Mouse (Mus musculus): ENCODE data around the gene Klrb1c.
A peak's percentile ranks its signal among the peaks of the same experiment; 100 is the strongest.
"Not testable (repeated sequence)": the region's sequence is repeated elsewhere in the genome, so short reads cannot be mapped to it uniquely, and the experiment has no call there.

The Klrb1c gene

DNA sequence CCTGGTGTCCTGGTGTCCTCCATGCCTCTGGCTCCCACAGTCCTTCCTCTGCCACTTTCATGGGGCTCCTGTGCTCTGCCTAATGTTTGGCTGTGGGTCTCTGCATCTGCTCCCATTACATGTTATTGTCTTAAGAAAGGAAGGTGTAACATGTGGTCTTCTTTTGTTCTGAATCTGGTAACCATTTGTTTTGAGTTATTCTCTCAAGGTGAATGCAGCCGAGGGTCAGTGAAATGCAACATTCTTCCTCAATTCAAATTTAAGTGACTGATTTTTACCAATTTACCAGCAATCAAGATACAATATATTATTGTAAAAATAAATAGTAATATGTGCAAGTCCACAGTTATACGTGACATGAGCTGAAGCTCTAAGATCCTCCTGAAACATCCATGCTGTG, at the start of gene Klrb1c:
Klrb1c (minus strand) TSS at position 101 of the 400 bp plus-strand sequence.
- DNase-seq = no peak

DNA sequence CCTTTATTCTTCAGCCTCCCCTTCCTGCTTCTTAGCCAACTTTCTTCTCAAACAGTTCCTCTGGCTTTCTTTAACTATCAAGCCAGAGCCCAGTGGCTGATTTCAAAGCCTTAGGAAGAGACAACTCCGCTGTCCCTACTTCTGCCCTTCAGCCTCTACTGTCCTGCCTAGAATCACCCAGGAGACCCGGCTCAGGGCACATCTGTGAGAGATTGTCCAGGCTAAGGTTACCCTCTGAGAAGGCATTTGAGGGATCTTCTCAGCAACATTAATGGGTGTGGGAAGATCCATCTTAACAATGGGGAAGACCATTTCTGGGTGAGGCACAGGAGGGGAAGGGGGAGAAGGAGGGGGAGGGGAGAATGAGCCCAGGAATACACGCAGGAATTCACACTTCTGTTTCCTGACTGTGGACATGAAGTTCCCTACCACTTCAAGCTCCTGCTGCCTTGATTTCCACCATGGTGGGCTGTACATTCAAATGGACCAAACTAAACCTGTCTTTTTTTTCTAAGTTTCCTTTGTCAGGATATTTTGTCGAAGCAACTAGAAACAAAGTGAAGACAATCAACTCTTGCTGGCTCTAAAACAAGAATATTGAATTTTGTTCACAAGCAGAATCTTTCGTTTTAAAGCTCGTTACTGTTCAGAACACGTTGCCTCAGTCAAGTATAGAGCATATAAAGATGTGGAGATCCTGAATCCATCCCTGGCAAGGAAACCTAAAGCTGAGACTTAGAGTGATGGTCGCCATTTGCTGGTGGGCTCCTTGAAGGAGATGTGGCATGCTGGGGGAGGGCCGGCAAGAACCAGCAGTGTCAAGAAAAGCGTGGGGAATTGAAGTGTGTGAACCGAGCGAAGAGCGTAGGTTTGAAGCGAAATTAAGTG, 48.7 kb upstream of the Klrb1c start:
- DNase-seq = no peak

DNA sequence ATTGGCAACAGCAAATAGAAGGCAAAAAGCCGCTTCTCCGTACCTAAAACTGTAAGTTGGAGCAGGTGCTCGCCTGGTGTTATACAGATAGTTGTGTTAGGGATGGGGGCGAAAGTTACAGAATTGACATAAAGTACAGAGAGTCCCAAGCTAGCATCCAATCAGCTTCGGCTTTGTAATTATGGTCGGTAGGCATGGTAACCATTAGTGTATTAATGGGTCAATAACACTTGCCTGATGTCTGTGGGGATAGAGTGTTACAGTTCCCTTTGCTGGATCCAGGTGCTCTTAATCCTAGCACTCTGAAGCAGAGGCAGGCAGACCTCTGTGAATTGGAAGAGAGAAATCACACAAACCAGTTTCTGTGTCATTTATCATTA, 47.9 kb upstream of the Klrb1c start:
- no peak for DNase-seq

DNA sequence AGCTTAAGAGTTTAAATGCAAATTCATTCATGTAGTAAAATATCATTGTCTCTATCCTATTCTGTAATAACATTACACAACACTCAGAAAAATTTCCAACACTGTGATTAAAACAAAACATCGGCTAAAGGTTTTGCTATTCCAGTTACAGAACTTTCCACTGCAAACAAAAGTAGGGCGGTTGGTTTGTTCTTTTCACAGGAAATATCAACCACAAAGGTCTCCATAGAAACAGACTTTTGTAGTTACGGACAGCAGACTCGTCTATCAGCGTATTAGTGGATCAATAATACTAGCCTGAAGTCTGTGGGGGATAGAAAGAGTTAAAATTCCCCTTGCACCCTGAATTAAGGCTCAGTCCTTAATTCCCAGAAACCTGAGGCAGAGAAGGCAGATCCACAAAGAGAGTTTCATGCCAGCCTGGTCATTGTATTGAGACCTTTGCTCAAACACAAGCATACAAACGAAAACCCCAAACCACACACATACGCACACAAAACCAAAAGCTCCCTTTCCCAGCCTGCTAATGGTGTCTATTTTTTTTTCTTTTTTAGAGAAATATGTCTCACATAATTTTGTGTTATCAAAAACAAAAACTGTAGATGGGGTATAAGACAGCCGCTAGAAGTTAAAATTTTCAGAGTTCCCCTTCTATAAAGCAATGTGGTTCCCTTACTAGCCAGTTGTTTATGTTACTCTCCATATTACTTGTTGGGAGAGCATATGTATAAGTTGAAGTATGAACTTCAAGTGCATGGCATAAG, 47.4 kb upstream of the Klrb1c start:
- no peak for DNase-seq

DNA sequence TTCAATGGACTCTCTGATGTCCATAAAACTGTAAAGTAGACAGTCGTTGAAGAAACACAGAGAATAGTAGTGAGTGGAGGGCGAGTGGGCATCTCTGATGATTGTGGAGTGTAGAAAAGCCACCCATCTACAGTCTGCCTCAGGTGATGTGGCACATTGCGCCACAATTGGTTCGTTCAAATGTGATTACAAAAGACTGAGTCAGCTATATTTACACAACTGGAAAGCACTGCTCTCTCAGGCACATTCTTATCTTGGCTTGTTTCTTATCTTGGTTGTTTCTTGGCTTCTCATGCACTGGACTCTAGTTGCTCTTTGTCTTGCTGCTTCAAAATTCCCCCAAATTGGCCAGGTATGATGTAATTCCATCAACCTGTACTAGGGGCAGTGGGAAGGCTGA, 46.6 kb upstream of the Klrb1c start:
- no peak for DNase-seq

DNA sequence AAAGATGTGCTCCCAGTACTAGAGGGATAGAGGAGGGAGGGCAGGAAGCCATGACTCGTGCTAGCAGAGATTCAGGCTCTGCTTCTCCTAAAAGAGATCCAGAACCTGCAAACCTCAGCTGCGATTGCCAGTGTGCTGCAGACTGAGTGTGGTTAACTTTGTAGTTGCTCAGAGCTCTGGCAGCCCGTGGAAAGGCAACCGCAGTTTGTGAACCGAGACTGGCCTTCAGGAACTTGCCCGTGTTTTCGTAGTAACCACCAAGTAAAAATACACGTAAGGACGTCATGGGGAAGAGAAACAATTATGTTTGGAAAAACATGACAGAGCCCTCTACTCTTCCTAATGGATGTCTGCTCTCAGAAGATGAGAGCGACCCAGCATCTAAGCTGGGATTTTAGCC, 44.0 kb upstream of the Klrb1c start:
- DNase-seq = no peak

DNA sequence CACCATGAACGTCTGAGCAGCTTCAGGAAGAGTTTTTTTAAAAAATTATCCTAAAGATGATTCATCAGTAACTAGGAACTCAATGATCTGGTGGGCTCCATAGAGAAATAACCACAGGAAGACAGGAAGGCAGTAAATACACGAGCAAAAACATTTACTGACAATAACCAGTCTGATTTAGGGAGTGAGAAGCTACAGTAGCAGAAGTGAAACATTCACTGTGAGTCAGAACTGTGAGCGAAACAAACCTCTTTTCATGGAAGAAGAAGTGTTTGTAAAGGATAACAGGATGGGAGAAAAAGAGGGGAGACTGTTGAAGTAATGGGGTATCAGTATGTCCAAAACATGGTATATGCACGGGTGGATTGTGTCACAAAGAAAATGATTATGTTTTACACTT, 40.8 kb upstream of the Klrb1c start:
- DNase-seq = no peak

DNA sequence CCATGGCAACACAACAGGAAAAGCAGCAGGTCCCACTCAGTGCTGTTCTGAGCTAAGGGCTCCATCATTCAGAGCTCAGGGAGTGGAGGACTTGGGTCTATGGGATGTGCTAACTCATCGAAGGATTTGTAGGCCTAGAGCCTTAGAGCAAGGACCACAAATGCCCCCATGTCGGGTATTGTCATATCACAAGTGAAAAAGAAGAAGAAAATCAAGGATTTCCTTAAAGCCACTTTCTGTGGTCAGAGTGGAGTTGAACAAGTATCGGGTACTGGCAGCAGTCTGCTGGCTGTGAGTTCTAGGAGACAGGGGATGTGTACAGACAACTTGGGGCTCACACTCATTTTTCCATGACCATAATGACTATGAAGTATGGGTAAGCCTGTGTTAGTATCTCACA, 37.8 kb upstream of the Klrb1c start:
- DNase-seq = no peak

DNA sequence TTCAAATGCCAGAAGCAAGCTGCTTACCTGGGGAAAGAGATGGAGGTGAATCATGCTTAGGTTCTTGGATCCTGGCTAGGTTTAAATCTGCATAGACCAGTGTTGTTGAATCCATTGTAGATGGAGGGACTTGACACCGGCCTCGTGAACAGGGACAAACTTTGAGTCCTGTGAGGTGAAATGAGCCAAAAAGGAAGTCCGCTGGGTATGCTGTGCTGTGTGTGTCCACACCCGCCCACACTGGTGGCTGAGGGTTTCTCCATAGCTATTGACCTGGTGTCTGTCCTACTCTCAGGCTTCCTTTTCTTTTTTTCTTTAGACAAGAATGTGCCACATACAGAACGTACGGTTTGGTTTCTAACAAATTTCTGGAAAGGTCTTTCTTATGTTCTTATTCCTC, 37.1 kb upstream of the Klrb1c start, which contains the start of the genes Gm44511 and Klrb1b:
Gm44511 (minus strand) TSS at position 184 of the 400 bp plus-strand sequence.
Klrb1b (minus strand) TSS at position 200 of the 400 bp plus-strand sequence.
- DNase-seq = no peak

DNA sequence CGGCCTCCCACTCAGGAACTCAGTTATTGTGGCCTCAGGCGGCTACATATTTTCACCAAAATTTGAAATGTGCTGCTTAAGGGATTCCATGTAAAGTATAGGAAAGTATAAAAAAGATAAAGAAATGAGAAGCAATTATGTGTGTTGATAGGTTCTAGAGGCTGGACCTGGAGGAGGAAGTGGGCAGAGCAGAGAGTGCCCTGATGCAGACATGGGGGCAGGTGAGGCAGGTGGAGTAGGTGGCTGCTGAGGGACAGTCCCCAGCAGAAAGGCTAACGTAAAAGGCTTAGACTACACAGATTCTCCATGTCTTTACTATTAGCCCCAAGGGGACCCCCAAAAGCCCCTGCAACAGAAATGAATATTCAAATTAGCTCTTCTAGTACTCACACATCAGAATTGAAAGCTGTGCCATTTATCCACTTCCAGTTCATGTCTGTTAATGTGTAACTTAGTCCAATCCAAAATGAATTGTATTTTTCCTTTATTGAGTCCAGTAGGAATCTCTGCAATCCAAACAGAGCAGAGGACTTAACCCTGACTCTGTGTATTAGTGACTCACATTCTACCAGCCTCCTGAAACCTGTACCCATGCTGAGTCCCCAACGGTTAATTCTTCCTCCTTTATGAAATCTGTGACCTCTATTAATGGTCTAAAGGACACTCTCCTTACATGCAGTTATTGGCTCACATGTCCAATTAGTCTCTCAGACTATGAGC, 29.2 kb upstream of the Klrb1c start:
- no peak for DNase-seq

DNA sequence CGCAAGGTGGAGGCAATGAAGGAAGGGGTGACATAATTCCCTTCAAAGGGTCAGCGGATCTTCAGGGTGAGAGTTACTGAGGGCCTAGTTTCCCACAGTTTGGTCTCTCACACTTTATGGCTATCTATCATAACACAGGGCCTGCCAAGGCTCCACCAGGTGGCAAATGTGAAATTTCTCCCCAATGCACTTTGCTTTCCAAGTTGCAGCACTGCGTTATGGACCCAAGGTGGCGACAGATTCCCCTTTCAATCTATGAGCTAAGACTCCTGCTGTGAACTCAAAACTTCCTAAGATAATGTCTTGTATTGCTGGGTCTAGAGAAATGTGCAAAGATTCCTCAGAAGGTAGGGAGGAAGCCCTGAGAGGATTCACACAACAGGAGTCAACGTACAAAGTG, 19.5 kb upstream of the Klrb1c start:
- peak; percentile 21 for DNase-seq

DNA sequence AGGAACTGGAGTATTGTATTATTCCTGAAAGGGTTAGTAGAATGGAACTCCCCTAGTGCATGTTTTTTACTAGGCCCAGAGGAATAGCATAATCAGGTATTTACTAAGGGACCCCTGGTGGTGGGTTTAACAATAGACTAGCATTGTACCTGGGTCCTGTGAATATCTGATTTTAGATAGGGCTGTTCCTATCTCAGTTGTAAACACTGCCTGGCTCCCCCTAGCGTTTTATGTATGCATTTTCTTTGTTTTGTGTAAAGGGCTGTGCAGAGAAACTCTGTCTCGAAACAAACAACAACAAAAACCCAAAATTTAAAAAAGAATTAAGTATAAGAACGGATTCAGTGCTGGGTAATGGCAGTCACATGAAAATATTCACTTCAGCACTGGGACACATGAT, 18.0 kb upstream of the Klrb1c start:
- no peak for DNase-seq

DNA sequence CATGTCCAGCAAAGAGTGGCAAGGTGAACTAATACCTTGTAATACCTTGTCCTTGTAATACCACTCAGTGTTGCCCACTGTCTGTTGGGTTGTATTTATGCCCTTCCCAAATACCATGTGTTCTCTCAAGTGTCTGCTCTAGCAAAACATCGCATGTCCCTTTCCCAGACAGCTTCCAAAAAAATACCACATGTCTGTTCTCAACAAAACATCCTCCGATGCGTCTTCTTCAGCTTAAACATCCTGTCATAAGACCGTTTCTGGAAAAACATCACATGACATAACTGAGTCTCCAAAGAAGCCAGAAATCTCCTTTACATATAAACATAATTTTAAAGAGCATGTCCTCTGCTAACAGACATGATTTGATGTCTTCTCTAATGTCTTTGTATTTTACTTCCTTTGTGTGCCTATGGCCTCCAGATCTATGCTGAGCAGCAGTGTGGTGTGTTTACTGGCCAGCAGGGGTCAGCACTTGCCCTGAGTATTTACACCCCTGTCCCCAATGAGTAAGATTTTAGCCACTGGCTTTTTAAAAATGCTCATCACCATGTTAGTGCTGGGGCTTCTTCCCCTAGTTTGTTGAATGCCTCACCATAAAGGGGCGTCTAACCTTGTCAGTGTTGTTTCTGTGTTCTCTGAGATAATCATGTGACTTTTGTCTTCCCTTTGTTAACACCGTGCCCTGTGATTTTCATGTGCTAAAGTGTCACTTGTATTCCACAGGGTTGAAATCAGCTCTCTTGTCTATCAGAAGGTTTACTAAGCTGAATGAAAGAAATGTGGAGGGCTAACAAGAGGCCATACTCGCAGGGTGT, 16.0 kb upstream of the Klrb1c start:
- peak; percentile 50 for DNase-seq

DNA sequence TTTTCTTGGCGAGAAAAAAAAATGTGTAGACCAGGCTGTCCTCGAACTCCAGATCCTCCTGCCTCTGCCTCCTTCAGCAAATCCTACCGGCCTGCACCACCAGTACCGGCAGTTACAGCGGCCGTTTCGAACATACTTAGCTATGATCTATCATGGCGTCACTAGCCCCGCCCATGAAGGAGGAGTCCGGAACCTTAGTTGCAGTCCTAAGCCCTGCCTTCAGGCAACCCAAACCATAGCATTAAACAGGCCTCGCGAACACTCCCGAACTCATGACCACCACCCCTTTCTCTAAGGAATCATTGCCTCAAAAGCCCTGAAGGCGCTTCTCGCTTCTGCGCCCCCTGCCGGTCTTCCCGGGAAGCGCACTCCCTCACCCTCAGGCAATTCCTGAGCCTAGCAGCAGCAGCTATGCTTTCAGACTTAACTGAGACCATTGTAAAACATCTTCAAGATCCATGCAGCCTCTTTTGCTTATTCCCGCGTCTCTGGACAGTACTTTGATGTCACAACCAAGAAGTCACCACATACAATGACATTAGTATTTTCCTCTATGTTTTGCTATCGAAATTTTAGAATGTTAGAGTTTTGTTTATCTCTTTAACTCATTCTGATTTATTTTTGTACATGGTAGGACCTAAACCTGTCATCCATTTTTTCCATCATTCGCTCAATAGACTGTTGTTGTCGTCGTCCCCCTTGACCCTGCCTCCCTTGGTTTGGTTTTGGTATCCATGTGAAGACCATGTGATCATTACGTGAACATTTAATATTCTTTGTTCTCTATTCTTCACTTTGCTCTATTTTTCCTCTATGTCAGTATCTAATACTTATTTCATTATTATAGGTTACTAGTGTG, 14.2 kb upstream of the Klrb1c start:
- peak; percentile 97 for DNase-seq

DNA sequence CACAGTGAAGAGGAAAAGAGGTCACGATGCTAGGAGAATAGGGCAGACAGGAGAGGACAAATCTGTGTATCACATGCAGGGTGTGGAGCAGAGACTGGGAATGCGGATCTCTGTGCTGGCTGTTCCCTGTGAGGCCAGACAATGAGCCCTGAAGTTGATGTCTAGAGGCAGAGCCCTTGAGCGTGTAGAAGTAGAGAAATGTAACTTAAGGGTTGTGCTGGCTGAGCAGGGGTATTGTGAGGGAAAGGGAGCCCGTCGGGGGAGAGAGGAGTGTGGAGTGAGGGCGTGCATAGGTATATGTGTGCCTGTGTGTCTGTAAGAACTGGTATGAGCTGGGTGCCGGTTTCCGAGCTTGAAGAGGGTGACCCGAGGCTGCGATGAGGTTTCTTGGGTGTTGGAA, 13.5 kb upstream of the Klrb1c start:
- DNase-seq = no peak

DNA sequence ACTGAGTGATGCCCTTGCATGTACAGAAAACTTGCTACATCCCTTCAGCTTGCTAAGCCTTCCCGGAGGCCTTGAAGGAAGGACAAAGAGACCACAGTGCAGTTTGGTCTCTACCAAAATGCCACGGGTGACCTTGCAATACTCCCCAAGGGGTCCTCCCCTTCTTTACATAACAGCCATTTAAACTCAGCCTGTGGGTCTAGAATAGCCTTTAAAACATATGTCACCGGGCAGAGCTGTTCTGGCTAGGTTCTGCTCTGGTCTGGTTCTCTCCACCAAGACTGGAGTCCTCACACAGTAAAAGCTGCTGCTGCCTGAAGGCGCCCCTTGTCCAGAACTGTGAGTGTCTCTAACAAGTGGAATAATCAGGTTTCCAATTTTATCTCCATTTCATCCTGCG, 11.7 kb upstream of the Klrb1c start:
- not testable (repeated sequence) for DNase-seq

DNA sequence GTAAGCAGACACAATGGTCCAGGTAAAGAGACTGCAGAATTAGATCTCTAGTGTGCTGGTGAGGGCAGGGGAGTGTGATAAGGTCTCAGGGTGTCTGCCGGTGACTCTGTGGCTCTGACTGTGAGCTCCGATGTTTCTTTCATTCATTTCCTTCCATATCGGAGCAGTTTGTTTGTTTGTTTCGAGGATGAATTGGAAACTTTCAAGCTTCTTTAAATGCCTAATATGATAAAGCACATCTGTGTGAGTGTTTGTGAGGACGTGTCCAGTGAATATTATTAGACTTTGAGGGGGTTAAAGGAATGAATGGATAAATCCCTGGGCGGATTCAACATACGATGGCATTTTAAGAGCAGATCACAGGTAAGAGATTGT, 10.9 kb upstream of the Klrb1c start:
- no peak for DNase-seq

DNA sequence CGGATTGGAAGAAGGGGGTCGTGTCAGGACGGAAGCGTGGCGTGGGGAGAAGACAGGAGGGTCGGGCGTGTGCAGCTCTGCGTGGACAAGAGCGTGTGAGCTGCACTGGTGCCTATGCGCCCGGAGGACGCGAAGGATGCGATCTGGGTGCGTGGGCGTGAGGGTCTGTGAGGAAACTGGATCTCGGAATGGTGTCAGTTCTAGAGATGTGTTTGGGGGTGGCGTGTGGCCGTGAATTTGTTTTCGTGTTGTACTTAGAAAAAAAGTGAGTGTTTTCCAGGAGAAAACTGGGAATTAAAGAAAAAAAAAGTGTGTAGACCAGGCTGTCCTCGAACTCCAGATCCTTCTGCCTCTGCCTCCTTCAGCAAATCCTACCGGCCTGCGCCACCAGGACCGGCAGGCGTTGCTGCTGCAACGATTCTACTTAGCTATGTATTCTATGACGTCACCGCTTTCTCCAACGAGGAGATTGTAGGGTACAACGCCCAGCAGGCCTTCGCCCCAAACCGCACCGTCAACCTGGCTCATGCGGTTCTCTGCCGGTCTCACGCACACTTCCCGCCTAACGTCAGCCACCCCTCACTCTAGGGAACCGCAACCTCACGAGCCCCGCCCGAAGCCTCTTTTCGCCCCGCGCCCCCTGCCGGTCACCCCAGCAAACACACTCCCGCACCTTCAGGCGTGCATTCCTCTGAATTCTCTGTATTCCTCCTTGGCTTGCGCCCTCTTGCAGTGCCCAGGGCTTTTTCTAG, 10.3 kb upstream of the Klrb1c start:
- DNase-seq = peak; percentile 85

DNA sequence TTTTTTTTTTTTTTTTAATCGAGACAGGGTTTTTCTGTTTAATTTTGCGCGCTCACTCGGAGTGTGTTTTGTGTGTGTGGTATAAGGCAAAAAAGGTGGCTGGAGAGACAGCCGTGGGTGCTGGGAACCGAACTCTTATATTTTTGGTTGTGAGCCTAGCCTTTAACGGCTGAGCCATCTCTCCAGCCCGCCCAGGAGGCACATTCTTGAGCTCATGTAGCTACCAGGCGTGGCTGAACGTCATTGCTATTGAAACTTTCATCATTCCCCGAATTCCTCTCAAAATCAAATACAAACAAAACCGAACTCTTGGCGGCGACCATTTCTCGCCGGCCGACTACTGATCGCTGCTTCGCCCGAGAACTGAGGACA, 9.7 kb upstream of the Klrb1c start:
- peak; percentile 76 for DNase-seq

DNA sequence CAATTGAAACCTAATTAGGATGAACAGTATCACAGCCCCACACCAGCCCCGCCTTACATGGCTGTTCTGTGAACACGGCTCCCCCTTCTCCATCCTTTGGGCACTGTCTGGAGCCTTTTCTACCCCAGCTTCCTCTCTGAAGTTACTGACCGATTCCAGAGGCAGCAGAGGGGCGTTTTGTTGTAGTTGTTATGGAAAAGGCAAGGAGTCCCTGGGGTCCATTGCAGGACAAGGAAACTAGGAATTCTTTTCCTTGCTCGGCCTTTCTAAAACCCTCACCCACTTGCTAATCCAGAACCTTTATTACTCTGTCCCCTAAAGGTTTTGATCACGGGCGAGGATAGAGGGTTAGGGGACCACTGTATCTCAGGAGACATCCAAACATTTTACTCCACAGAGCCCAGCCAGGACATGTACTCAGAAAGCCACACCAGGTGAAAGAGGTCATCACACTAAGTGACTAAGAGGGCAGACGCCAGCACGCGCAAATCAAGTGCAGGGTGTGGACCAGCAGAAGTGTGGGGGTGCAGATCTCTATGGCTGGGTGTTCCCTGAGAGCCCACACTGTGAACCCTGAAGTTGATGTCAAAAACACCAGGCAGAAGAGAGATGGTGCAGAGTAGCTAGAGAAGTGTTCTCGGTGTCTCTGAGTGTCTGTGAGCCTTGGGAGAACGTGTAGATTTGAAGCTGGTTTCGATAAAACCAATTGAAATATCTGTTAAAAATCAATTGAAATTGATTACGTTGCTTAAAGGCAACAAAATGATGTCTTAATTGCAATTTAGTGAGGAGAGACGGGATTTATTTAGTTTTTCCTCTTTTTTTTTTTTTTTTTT, 9.1 kb upstream of the Klrb1c start:
- DNase-seq = no peak

All from kidney, adult 11 months (tissue).